Mouse (Mus musculus) heart, embryonic 16.5 days (tissue): ENCODE measurements around the gene Lrba. TPM values are rescaled to one million over a fixed set of nuclear protein-coding genes. Genes with fewer than 3 reads are reported as not detected.

Experiments used
- ATAC-seq: fragments of 200-750 bp; cut with Nextera tagmentation; replicated peaks from 2 replicates; pipeline ENCODE4 v1.8.0; 2017; ENCODE audit warnings: moderate number of reproducible peaks; ENCODE audit not compliant: insufficient read depth, low FRiP score; ENCODE audit errors: extremely low read depth
- H3K27ac ChIP-seq: fragments of 300-500 bp; sonication (generic); 2 replicates; pipeline ENCODE4 v1.5.1; 2014; ENCODE audit warnings: mild to moderate bottlenecking, low read length, control low read depth, moderate library complexity
- H3K27me3 ChIP-seq: fragments of 300-500 bp; sonication (generic); 2 replicates; pipeline ENCODE4 v1.6.1; 2014; ENCODE audit warnings: low read length, mixed read lengths; ENCODE audit not compliant: control insufficient read depth, insufficient read depth
- H3K36me3 ChIP-seq: fragments of 300-500 bp; sonication (generic); 2 replicates; pipeline ENCODE4 v1.6.1; 2014; ENCODE audit not compliant: control insufficient read depth, insufficient read depth
- H3K4me1 ChIP-seq: fragments of 300-500 bp; sonication (generic); 2 replicates; pipeline ENCODE4 v1.6.1; 2014; ENCODE audit warnings: low read length, mixed read lengths; ENCODE audit not compliant: control insufficient read depth, insufficient read depth
- H3K4me2 ChIP-seq: fragments of 300-500 bp; sonication (generic); 2 replicates; pipeline ENCODE4 v1.6.1; 2014; ENCODE audit warnings: low read depth, mild to moderate bottlenecking, control low read depth, low read length
- H3K4me3 ChIP-seq: fragments of 300-500 bp; sonication (generic); 2 replicates; pipeline ENCODE4 v1.5.1; 2014; ENCODE audit warnings: mild to moderate bottlenecking, control low read depth, low read length
- H3K9ac ChIP-seq: fragments of 300-500 bp; sonication (generic); 2 replicates; pipeline ENCODE4 v1.6.1; 2014; ENCODE audit warnings: low read length, control low read depth
- H3K9me3 ChIP-seq: fragments of 300-500 bp; sonication (generic); replicated peaks from 2 replicates; pipeline ENCODE4 v1.6.1; 2016; ENCODE audit warnings: low read length; ENCODE audit not compliant: control insufficient read depth
- WGBS: fragments of 180-500 bp; shearing (Covaris S2); extraction: QIAGEN DNeasy Blood & Tissue Kit; methylation state at CpG from one replicate; pipeline ENCODE4 v1.1.7; 2014; 5-methylcytosine and 5-hydroxymethylcytosine counted together
- polyA plus RNA-seq: library from polyadenylated mRNA; unstranded; fragments of >200 nt; fragmentation: Nextera tagmentation; extraction: Ambion mirVana; gene quantifications from 2 replicates; pipeline ENCODE4 v1.2.1, GENCODE M21; 2015

The Lrba gene
- polyA plus RNA-seq, 1 experiment from 2014 or later: 1.7 TPM

DNA sequence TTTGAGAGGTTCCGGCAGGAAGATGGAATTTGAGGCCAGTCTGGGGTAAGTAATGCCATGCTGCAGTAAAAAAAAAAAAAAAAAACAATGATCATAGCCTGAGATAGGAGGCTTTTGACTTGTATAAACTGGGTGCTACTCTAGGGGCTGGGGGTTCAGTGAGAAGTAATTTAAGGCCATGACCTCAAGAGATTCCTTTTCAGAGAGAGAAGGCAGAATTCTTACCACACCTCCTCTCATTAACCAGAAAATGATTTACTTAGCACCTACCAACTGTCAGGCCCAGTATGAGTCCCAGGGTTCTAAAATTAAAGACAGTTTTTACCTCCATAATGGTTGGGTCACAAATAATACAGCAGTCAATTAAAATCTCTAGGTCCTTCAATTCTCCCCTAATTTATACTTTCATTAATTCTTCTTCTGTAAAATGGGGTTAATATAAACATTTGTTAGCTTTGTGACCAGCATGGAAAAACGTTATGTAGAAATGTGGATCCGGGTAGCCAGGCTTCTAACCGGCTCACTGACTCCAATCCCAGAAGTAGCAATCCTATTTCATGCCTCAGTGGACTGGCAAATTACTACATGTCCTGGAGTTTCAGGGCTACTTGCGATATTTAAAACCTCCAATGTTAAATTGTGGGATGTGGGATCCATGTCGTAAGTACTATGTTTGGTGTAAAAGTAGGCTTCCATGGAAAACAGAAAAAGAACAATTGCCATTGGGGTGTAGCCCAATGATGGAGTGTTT is 19.7 kb upstream of the Lrba start:
- no peak overlapping the region for H3K27ac ChIP-seq
- WGBS: 79% methylated on average over 6 of the region's 6 CpGs

DNA sequence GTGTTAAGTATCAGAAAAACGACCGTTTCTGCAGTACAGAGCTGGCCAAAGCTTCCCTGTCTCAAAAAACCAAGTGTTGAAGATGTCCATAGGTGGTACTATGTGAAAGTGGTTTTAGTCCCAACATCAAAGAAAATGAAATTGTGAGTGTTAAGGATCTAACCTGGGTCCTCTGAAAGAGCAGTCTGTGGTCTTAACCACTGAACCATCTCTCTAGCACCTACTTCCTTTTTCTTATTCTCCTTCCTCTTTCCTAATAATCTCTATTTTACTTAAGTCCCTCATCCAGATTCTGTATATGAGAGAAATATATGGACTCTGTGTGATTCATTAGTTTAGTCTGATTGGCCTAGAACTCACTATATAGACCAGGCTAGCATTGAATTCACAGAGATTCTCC is 17.9 kb upstream of the Lrba start:
- Histone ChIP-seq H3K4me3 (no peak overlapping the region), H3K9ac (no peak overlapping the region), H3K27me3 (no peaks in the 10 kb centered on the region), H3K4me1 (no peaks in the 10 kb centered on the region), H3K27ac (no peak overlapping the region), H3K4me2 (no peak overlapping the region), H3K36me3 (no peaks in the 10 kb centered on the region), H3K9me3 (no peaks in the 10 kb centered on the region)
- no peak for ATAC-seq
- WGBS: 74% methylated on average over 2 of the region's 2 CpGs

More for the DNA sequence above, 19.7 kb upstream of the Lrba start:
- no peak for ATAC-seq
- H3K9ac ChIP-seq: no peak overlapping the region
- H3K9me3 ChIP-seq: no peaks in the 10 kb centered on the region
- H3K4me3 ChIP-seq: no peak overlapping the region
- no peak overlapping the region for H3K4me2 ChIP-seq
- no peaks in the 10 kb centered on the region for H3K36me3 ChIP-seq
- no peaks in the 10 kb centered on the region for H3K4me1 ChIP-seq
- H3K27me3 ChIP-seq: no peaks in the 10 kb centered on the region

- no peaks in the 10 kb centered on the region for H3K27me3 ChIP-seq
- no peak overlapping the region for H3K9ac ChIP-seq
- H3K4me2 ChIP-seq: no peak overlapping the region
- no peaks in the 10 kb centered on the region for H3K9me3 ChIP-seq
- H3K4me1 ChIP-seq: no peaks in the 10 kb centered on the region
- 81% methylated on average over 10 of the region's 10 CpGs for whole genome bisulfite sequencing
- H3K27ac ChIP-seq: no peak overlapping the region
- no peak for ATAC-seq
- H3K4me3 ChIP-seq: no peak overlapping the region
- H3K36me3 ChIP-seq: no peaks in the 10 kb centered on the region
Measured at GRCm38 (mm10) chr3:86210267-86210939, 14.1 kb upstream of the Lrba start.

DNA sequence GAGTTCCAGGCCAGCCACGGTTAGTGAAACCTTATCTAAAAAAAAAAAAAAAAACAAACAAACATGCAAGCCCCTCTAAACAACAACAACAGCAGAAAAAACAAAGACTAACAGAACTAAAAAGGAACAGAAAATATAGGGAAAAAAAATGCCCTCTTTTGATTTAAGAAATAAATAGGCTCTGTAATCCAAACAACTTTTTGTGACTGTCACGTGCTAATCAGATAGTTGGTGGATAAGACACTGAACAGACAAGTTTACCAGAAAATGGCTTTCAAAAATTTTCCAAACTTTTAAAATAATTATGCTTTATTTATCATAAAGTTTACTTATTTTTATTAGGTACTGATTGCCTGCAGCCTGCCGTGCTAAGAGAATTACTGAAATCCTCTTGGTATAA is 13.5 kb upstream of the Lrba start:
- Histone ChIP-seq H3K27ac (no peak overlapping the region), H3K36me3 (no peaks in the 10 kb centered on the region), H3K9me3 (no peaks in the 10 kb centered on the region), H3K4me1 (no peaks in the 10 kb centered on the region), H3K9ac (no peak overlapping the region), H3K27me3 (no peaks in the 10 kb centered on the region), H3K4me3 (no peak overlapping the region), H3K4me2 (no peak overlapping the region)
- WGBS: 74% methylated on average over 3 of the region's 3 CpGs
- no peak for ATAC-seq

DNA sequence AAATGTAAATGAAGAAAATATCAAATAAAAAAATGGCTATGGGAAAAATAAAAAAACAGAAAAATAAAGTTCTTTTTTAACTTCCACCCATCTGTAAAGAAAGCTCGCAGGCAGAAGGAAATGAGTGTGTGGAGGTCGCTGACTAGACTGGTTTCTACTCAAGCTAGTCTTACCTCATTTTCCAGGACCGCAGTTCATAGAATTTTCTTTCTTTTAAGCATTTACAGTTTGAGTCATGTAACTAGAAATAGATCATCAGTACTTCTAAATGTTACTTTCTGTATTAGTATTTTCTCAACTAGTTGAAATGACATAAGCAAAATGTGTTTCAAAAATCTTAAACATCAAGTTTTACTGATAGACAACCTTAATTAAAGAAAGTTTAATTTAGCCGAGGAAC is 10.2 kb upstream of the Lrba start:
- Histone ChIP-seq H3K9ac (no peak overlapping the region), H3K4me1 (no peaks in the 10 kb centered on the region), H3K27me3 (no peaks in the 10 kb centered on the region), H3K9me3 (no peaks in the 10 kb centered on the region), H3K4me2 (no peak overlapping the region), H3K27ac (no peak overlapping the region), H3K4me3 (no peak overlapping the region), H3K36me3 (no peaks in the 10 kb centered on the region)
- 83% methylated on average over 4 of the region's 4 CpGs for WGBS
- ATAC-seq: no peak

- H3K27ac ChIP-seq: peak overlapping the region; percentile 91
- WGBS: under 1% methylated on average over 77 of the region's 79 CpGs
- H3K9ac ChIP-seq: peak overlapping the region; percentile 96
- no peaks in the 10 kb centered on the region for H3K27me3 ChIP-seq
- ATAC-seq: peak; percentile 94
- H3K4me2 ChIP-seq: peak overlapping the region; percentile 90
- peaks cover 4% of the 10 kb centered on the region; the same call in 1 of the 2 replicates for H3K4me1 ChIP-seq
- H3K4me3 ChIP-seq: peak overlapping the region; percentile 96
- H3K9me3 ChIP-seq: no peaks in the 10 kb centered on the region
- H3K36me3 ChIP-seq: no peaks in the 10 kb centered on the region
Measured at GRCm38 (mm10) chr3:86223634-86224313, 706 bp upstream of the Lrba start.

GRCm38 (mm10) chr3:86224314-86224563 is 241 bp upstream of the Lrba start:
- H3K27ac ChIP-seq: peak overlapping the region; percentile 91
- peaks cover 4% of the 10 kb centered on the region; the same call in 1 of the 2 replicates for H3K4me1 ChIP-seq
- H3K9ac ChIP-seq: peak overlapping the region; percentile 96
- no peaks in the 10 kb centered on the region for H3K36me3 ChIP-seq
- no peaks in the 10 kb centered on the region for H3K27me3 ChIP-seq
- no peak for ATAC-seq
- WGBS: under 1% methylated on average over 28 of the region's 28 CpGs
- H3K4me2 ChIP-seq: peak overlapping the region; percentile 90
- H3K4me3 ChIP-seq: peak overlapping the region; percentile 96
- no peaks in the 10 kb centered on the region for H3K9me3 ChIP-seq

DNA sequence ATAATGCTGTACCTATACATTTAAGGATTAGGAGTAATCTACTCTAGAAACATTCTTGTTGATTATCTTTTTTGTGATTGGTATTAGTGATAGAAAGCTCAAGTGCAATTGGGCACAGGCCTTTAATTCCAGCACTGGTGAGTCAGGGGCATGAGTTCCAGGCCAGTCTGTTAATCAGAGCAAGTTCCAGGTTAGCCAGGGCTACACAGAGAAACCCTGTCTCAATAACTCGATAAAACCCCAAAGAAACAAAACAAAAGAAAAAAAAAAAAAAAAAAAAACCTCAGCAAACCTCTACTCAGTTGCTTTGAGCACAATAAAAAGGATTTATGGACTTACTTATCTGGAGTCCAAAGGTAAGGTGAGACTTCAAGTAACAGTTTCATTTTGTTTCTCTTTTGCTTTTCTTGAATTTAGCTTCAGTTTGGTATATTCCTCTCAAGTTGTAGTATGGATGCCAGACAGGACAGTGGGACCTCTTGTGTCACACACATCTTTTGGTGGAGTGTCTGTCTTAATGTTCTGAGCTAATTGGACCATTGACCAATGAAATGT is 7.1 kb downstream of the Lrba start:
- WGBS: 64% methylated on average over 1 of the region's 1 CpGs
- Histone ChIP-seq H3K4me2 (no peak overlapping the region), H3K27me3 (no peaks in the 10 kb centered on the region), H3K9ac (no peak overlapping the region), H3K36me3 (no peaks in the 10 kb centered on the region), H3K9me3 (no peaks in the 10 kb centered on the region), H3K4me1 (no peaks in the 10 kb centered on the region), H3K4me3 (no peak overlapping the region), H3K27ac (no peak overlapping the region)
- no peak for ATAC-seq

- H3K27me3 ChIP-seq: no peaks in the 10 kb centered on the region
- 67% methylated on average over 8 of the region's 8 CpGs for WGBS
- ATAC-seq: no peak; the same call in 1 of the 2 replicates
Measured at GRCm38 (mm10) chr3:86247193-86247592, 22.7 kb downstream of the Lrba start.

More at GRCm38 (mm10) chr3:86247193-86247592, 22.7 kb downstream of the Lrba start:
- Histone ChIP-seq H3K27ac (no peak overlapping the region), H3K36me3 (no peaks in the 10 kb centered on the region), H3K9ac (no peak overlapping the region), H3K4me1 (no peaks in the 10 kb centered on the region), H3K4me3 (no peak overlapping the region), H3K9me3 (no peaks in the 10 kb centered on the region), H3K4me2 (no peak overlapping the region)
